16 mouse cellular contexts compared by ENCODE assay signal in genomic region chr2:18033166-18034108, GRCm38 (mm10). TPM values are rescaled to one million over a fixed set of nuclear protein-coding genes. Genes with fewer than 3 reads are reported as not detected.
A peak's percentile ranks its signal among the peaks of the same experiment; 100 is the strongest.
DNase-seq lines count a peak whose midpoint lies in the region; ATAC-seq and TF ChIP-seq lines count a peak whose summit lies in the region.
"Had no signal": no experiment of that assay in that cellular context is flagged by ENCODE, and none has a peak within 500 bp of the region (broad histone marks: within the 10 kb centered on the region; RNA-seq: fewer than 3 reads in every experiment).

No protein-coding gene starts in this region.

- TF ChIP-seq CTCF in gastrocnemius, adult 2 months (IDR thresholded peaks at IDR 0.05), result no peak

- no peak overlapping the region; the same call in 1 of the 2 replicates for H3K9ac ChIP-seq in heart, embryonic 12.5 days
- H3K9ac ChIP-seq in limb, embryonic 12.5 days (replicated peaks), result no peak overlapping the region
- H3K9ac ChIP-seq: liver, embryonic 12.5 days had no signal

- H3K9me3 ChIP-seq in heart, embryonic 12.5 days (replicated peaks), result no peaks in the 10 kb centered on the region
- H3K9me3 ChIP-seq in megakaryocyte, embryonic 14.5 days, result no peaks in the 10 kb centered on the region
- H3K9me3 ChIP-seq in limb, embryonic 12.5 days, result no peaks in the 10 kb centered on the region
- H3K9me3 ChIP-seq: liver, embryonic 12.5 days had no signal

- DNase-seq in heart, adult 9 months (ENCODE audit: low spot score in 2 of 2), result no peak
- no peak for DNase-seq in gastrocnemius, adult 2 months
- no peak for DNase-seq in urinary bladder, adult 2 months (ENCODE audit: low spot score)
- DNase-seq in lung, postnatal 4 days, result no peak
- DNase-seq: cerebellum, adult 9-11 months; right cerebral cortex, postnatal 25 days had no signal

- H3K27ac ChIP-seq in heart, embryonic 12.5 days (ENCODE audit: poor library complexity, severe bottlenecking), result no peak overlapping the region
- H3K27ac ChIP-seq in limb, embryonic 12.5 days, result no peak overlapping the region
- H3K27ac ChIP-seq in gastrocnemius, adult 2 months, result no peak overlapping the region
- H3K27ac ChIP-seq: liver, embryonic 12.5 days had no signal

- peaks cover 38% of the 10 kb centered on the region for H3K4me1 ChIP-seq in heart, embryonic 12.5 days (replicated peaks)
- peaks cover 32% of the 10 kb centered on the region for H3K4me1 ChIP-seq in megakaryocyte, embryonic 14.5 days
- peaks cover 31% of the 10 kb centered on the region for H3K4me1 ChIP-seq in limb, embryonic 12.5 days (replicated peaks)

- WGBS in heart, embryonic 12.5 days, result 50% methylated on average over 10 of the region's 10 CpGs
- 46% methylated on average over 10 of the region's 10 CpGs for WGBS in limb, embryonic 12.5 days

- H3K27me3 ChIP-seq in heart, embryonic 12.5 days (replicated peaks), result no peaks in the 10 kb centered on the region
- H3K27me3 ChIP-seq in megakaryocyte, embryonic 14.5 days (replicated peaks), result peaks cover 62% of the 10 kb centered on the region
- no peaks in the 10 kb centered on the region for H3K27me3 ChIP-seq in limb, embryonic 12.5 days
- H3K27me3 ChIP-seq: Patski had no signal

- peak overlapping the region; percentile 100 for H3K4me2 ChIP-seq in heart, embryonic 12.5 days
- peak overlapping the region; percentile 91 for H3K4me2 ChIP-seq in limb, embryonic 12.5 days
- H3K4me2 ChIP-seq: liver, embryonic 12.5 days had no signal

- no peak for ATAC-seq in heart, embryonic 12.5 days (ENCODE audit: insufficient number of reproducible peaks, low FRiP score)
- ATAC-seq in megakaryocyte, adult 5-6 weeks (ENCODE audit: poor library complexity, severe bottlenecking), result no peak
- no peak for ATAC-seq in limb, embryonic 12.5 days (ENCODE audit: insufficient number of reproducible peaks, insufficient read depth, low FRiP score, low TSS enrichment, low read depth)
- ATAC-seq: liver, embryonic 12.5 days; Patski had no signal

- intact Hi-C loops in gastrocnemius, adult 2 months (cut with DNase I), result no loop called here

- H3K4me3 ChIP-seq in heart, embryonic 12.5 days, result no peak overlapping the region
- H3K4me3 ChIP-seq in megakaryocyte, embryonic 14.5 days (replicated peaks), result peak overlapping the region; percentile 30
- no peak overlapping the region for H3K4me3 ChIP-seq in limb, embryonic 12.5 days (replicated peaks)
- H3K4me3 ChIP-seq in gastrocnemius, adult 2 months, result no peak overlapping the region
- H3K4me3 ChIP-seq: liver, embryonic 12.5 days; myocyte had no signal

- no peaks in the 10 kb centered on the region for H3K36me3 ChIP-seq in heart, embryonic 12.5 days
- H3K36me3 ChIP-seq in megakaryocyte, embryonic 14.5 days (replicated peaks; ENCODE audit: low read length), result no peaks in the 10 kb centered on the region
- H3K36me3 ChIP-seq in limb, embryonic 12.5 days, result no peaks in the 10 kb centered on the region
- H3K36me3 ChIP-seq: liver, embryonic 12.5 days had no signal

RNA-seq across cellular contexts. Expression of gene A930004D18Rik, which starts 4.1 kb away (rescaled TPM):
- polyA plus RNA-seq in heart, embryonic 12.5 days (2016; fragmentation: Nextera tagmentation; extraction: Ambion mirVana), result 14.8 and 18.3 TPM in 2 replicates
- 0.12 and 1.7 TPM in 2 replicates for polyA plus RNA-seq in megakaryocyte, embryonic 14.5 days (2012; ENCODE audit: insufficient read depth, low replicate concordance)
- total RNA-seq in megakaryocyte, adult 5-6 weeks (2015), result not detected in 2 replicates
- total RNA-seq in megakaryocyte, adult 5-6 weeks (2017), result 0.22 and 0.24 TPM in 2 replicates
- 19.9 and 20.3 TPM in 2 replicates for polyA plus RNA-seq in limb, embryonic 12.5 days (2016; fragmentation: Nextera tagmentation; extraction: Ambion mirVana)
- under 1 TPM; 0.20 to 0.59 TPM for total RNA-seq in gastrocnemius, adult 2 months (2021)
- 3.6 and 3.9 TPM in 2 replicates for polyA plus RNA-seq in urinary bladder, adult 2 months (2012; rRNA removed)

RNA-seq across cellular contexts. Expression of gene Skida1, which starts 15.4 kb away (rescaled TPM):
- polyA plus RNA-seq in heart, embryonic 12.5 days (2016; fragmentation: Nextera tagmentation; extraction: Ambion mirVana), result 7.7 and 8.8 TPM in 2 replicates
- 0.04 and 1.8 TPM in 2 replicates for polyA plus RNA-seq in megakaryocyte, embryonic 14.5 days (2012; ENCODE audit: insufficient read depth, low replicate concordance)
- total RNA-seq in megakaryocyte, adult 5-6 weeks (2015), result 0.09 TPM in 1 of 2 replicates, not detected in the other
- total RNA-seq in megakaryocyte, adult 5-6 weeks (2017), result not detected in 2 replicates
- 13.9 and 14.0 TPM in 2 replicates for polyA plus RNA-seq in limb, embryonic 12.5 days (2016; fragmentation: Nextera tagmentation; extraction: Ambion mirVana)
- under 1 TPM; 0.14 to 0.46 TPM for total RNA-seq in gastrocnemius, adult 2 months (2021)
- 3.4 and 4.9 TPM in 2 replicates for polyA plus RNA-seq in urinary bladder, adult 2 months (2012; rRNA removed)

RNA-seq across cellular contexts. Expression of gene Mllt10, which starts 21.6 kb away (rescaled TPM):
- 36.3 and 37.1 TPM in 2 replicates for polyA plus RNA-seq in heart, embryonic 12.5 days (2016; fragmentation: Nextera tagmentation; extraction: Ambion mirVana)
- polyA plus RNA-seq in megakaryocyte, embryonic 14.5 days (2012; ENCODE audit: insufficient read depth, low replicate concordance), result 5.1 and 28.3 TPM in 2 replicates
- total RNA-seq in megakaryocyte, adult 5-6 weeks (2015), result 41.5 and 50.7 TPM in 2 replicates
- 47.3 and 52.8 TPM in 2 replicates for total RNA-seq in megakaryocyte, adult 5-6 weeks (2017)
- polyA plus RNA-seq in limb, embryonic 12.5 days (2016; fragmentation: Nextera tagmentation; extraction: Ambion mirVana), result 67.7 and 77.6 TPM in 2 replicates
- total RNA-seq in gastrocnemius, adult 2 months (2021), result 10 to 100 TPM; 24.0 to 24.1 TPM
- polyA plus RNA-seq in urinary bladder, adult 2 months (2012; rRNA removed), result 31.4 and 31.7 TPM in 2 replicates

RNA-seq across cellular contexts. Expression of gene H2al2a, which starts 36.7 kb away (rescaled TPM):
- not detected in 2 replicates for polyA plus RNA-seq in heart, embryonic 12.5 days (2016; fragmentation: Nextera tagmentation; extraction: Ambion mirVana)
- not detected in 2 replicates for polyA plus RNA-seq in megakaryocyte, embryonic 14.5 days (2012; ENCODE audit: insufficient read depth, low replicate concordance)
- not detected in 2 replicates for total RNA-seq in megakaryocyte, adult 5-6 weeks (2015)
- not detected in 2 replicates for total RNA-seq in megakaryocyte, adult 5-6 weeks (2017)
- not detected in 2 replicates for polyA plus RNA-seq in limb, embryonic 12.5 days (2016; fragmentation: Nextera tagmentation; extraction: Ambion mirVana)
- not detected for total RNA-seq in gastrocnemius, adult 2 months (2021)
- polyA plus RNA-seq in urinary bladder, adult 2 months (2012; rRNA removed), result not detected in 2 replicates
- total RNA-seq: adrenal gland, postnatal 4 days had no signal
- polyA plus RNA-seq: C2C12; liver, embryonic 12.5 days; myocyte; Patski; stomach, embryonic 16.5 days had no signal
